Mouse (Mus musculus) forebrain, embryonic 11.5 days (tissue): ENCODE results near the gene Ttc27. TPM values are rescaled to one million over a fixed set of nuclear protein-coding genes. Genes with fewer than 3 reads are reported as not detected.
A peak's percentile ranks its signal among the peaks of the same experiment; 100 is the strongest.
"Not testable (repeated sequence)": the region's sequence is repeated elsewhere in the genome, so short reads cannot be mapped to it uniquely, and the experiment has no call there.

Source experiments
- ATAC-seq: fragments of 200-750 bp; cut with Nextera tagmentation; replicated peaks from 2 replicates; pipeline ENCODE4 v1.8.0; 2017; ENCODE audit warnings: moderate TSS enrichment; ENCODE audit not compliant: low FRiP score
- DNase-seq: peaks from one replicate; pipeline ENCODE4 v3.0.0-alpha.2; 2017; ENCODE audit warnings: low spot score
- H3K27ac ChIP-seq: fragments of 300-500 bp; sonication (generic); 2 replicates; pipeline ENCODE4 v1.5.1; 2014; ENCODE audit warnings: low read depth, low read length
- H3K27me3 ChIP-seq: fragments of 300-500 bp; sonication (generic); 2 replicates; pipeline ENCODE4 v1.6.1; 2014; ENCODE audit warnings: mild to moderate bottlenecking, low read length, mixed read lengths; ENCODE audit not compliant: control insufficient read depth, insufficient read depth
- H3K36me3 ChIP-seq: fragments of 300-500 bp; sonication (generic); 2 replicates; pipeline ENCODE4 v1.6.1; 2014; ENCODE audit warnings: mild to moderate bottlenecking, low read length, moderate library complexity, mixed read lengths; ENCODE audit not compliant: control insufficient read depth, insufficient read depth
- H3K4me1 ChIP-seq: fragments of 300-500 bp; sonication (generic); replicated peaks from 2 replicates; pipeline ENCODE4 v1.6.1; 2014; ENCODE audit warnings: low read length, mixed read lengths; ENCODE audit not compliant: control insufficient read depth, insufficient read depth
- H3K4me2 ChIP-seq: fragments of 300-500 bp; sonication (generic); 2 replicates; pipeline ENCODE4 v1.6.1; 2014; ENCODE audit warnings: low read depth, mild to moderate bottlenecking, low read length, moderate library complexity, mixed read lengths; ENCODE audit not compliant: severe bottlenecking
- H3K4me3 ChIP-seq: fragments of 300-500 bp; sonication (generic); 2 replicates; pipeline ENCODE4 v1.5.1; 2014; ENCODE audit warnings: low read depth, low read length
- H3K9ac ChIP-seq: fragments of 300-500 bp; sonication (generic); 2 replicates; pipeline ENCODE4 v1.6.1; 2014; ENCODE audit warnings: low read length
- H3K9me3 ChIP-seq: fragments of 300-500 bp; sonication (generic); 2 replicates; pipeline ENCODE4 v1.6.1; 2016; ENCODE audit warnings: low read length, mixed read lengths; ENCODE audit not compliant: control insufficient read depth
- WGBS: fragments of 180-500 bp; shearing (Covaris S2); extraction: QIAGEN DNeasy Blood & Tissue Kit; methylation state at CpG from one replicate; pipeline ENCODE4 v1.1.7; 2014; 5-methylcytosine and 5-hydroxymethylcytosine counted together
- polyA plus RNA-seq: library from polyadenylated mRNA; unstranded; fragments of >200 nt; fragmentation: Nextera tagmentation; extraction: Ambion mirVana; gene quantifications from 2 replicates; pipeline ENCODE4 v1.2.1, GENCODE M21; 2014

The Ttc27 gene
- polyA plus RNA-seq, 1 experiment from 2014 or later: 26.1 TPM

DNA sequence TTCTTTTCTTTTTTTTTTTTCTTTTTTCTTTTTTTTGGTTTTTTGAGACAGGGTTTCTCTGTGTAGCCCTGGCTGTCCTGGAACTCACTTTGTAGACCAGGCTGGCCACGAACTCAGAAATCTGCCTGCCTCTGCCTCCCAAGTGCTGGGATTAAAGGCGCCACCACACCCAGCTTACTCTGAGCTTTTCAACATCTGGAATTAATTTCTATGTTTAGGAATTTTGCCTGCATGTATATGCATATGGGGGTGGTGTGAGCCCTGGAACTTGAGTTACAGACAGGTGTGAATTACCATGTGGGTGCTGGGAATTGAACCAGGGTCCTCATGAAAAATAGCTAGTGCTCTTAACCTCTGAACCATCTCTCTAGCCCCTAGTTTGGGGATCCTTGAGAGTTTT lies 15.9 kb upstream of the Ttc27 start:
- H3K27me3 ChIP-seq, H3K4me1 ChIP-seq, H3K4me3 ChIP-seq, ATAC-seq, H3K9me3 ChIP-seq, H3K36me3 ChIP-seq, DNase-seq, H3K9ac ChIP-seq, H3K4me2 ChIP-seq, H3K27ac ChIP-seq: not testable (repeated sequence)
- whole genome bisulfite sequencing: 100% methylated on average over 2 of the region's 2 CpGs

DNA sequence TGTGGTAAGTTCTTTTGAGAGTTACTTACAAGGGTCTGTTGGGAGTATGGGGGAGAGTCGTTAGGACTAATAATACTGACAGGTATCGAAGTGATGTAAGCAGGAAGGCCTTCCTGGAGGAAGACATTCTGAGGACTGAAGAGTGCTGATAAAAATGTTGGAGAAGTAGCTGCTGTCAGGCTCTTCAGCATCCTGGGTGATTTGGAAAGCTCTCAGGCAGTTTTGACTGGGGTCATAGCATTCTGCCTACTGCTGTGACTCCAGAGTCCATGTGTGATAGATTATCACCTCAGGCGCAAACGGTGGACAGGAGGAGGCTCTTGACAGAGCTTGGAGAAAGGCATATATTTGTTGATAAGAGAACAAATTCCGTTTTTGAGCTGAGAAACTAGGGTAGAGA lies 12.1 kb upstream of the Ttc27 start:
- Histone ChIP-seq H3K36me3 (no peaks in the 10 kb centered on the region; the same call in 1 of the 2 replicates), H3K4me3 (no peak overlapping the region), H3K9ac (no peak overlapping the region), H3K4me2 (no peak overlapping the region), H3K9me3 (no peaks in the 10 kb centered on the region), H3K4me1 (no peaks in the 10 kb centered on the region), H3K27me3 (no peaks in the 10 kb centered on the region), H3K27ac (no peak overlapping the region)
- DNase-seq: no peak
- 86% methylated on average over 5 of the region's 5 CpGs for WGBS
- ATAC-seq: no peak

DNA sequence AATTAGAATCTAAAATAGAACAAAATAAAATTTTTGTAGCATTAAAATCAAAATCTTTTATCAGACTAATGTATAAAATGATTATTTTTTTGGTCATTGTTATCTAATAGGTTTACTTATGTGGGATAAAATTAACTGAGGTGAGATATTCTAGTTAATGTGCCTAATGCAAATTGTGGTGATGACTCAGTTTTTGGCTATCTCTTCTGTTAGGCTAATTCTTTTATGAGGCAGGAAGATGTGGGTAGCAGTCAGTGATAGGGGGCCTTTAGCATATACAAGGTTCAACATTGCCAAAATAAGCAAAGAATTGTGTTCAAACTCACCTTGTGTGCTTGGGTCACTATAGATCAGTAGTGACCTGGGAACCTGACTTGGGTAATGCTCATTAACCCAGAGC lies 10.9 kb upstream of the Ttc27 start:
- Histone ChIP-seq H3K4me3 (no peak overlapping the region), H3K27me3 (no peaks in the 10 kb centered on the region), H3K4me2 (no peak overlapping the region), H3K36me3 (no peaks in the 10 kb centered on the region; the same call in 1 of the 2 replicates), H3K27ac (no peak overlapping the region), H3K9me3 (no peaks in the 10 kb centered on the region), H3K9ac (no peak overlapping the region), H3K4me1 (no peaks in the 10 kb centered on the region)
- DNase-seq (no peak), ATAC-seq (no peak)

- Histone ChIP-seq H3K36me3 (no peaks in the 10 kb centered on the region; the same call in 1 of the 2 replicates), H3K27ac (no peak overlapping the region), H3K9ac (no peak overlapping the region), H3K27me3 (no peaks in the 10 kb centered on the region), H3K4me3 (no peak overlapping the region), H3K4me2 (no peak overlapping the region), H3K4me1 (no peaks in the 10 kb centered on the region), H3K9me3 (no peaks in the 10 kb centered on the region)
- DNase-seq: no peak
- no peak for ATAC-seq
- 91% methylated on average over 7 of the region's 7 CpGs for WGBS
Observed at GRCm38 (mm10) chr17:74707637-74708152, 9.8 kb upstream of the Ttc27 start.

GRCm38 (mm10) chr17:74710731-74711130 lies 6.8 kb upstream of the Ttc27 start:
- DNase-seq (no peak), ATAC-seq (no peak)
- Histone ChIP-seq H3K4me3 (no peak overlapping the region), H3K9me3 (no peaks in the 10 kb centered on the region), H3K36me3 (no peaks in the 10 kb centered on the region), H3K4me2 (no peak overlapping the region), H3K27ac (no peak overlapping the region), H3K27me3 (no peaks in the 10 kb centered on the region), H3K4me1 (no peaks in the 10 kb centered on the region), H3K9ac (no peak overlapping the region)
- 75% methylated on average over 4 of the region's 4 CpGs for WGBS

DNA sequence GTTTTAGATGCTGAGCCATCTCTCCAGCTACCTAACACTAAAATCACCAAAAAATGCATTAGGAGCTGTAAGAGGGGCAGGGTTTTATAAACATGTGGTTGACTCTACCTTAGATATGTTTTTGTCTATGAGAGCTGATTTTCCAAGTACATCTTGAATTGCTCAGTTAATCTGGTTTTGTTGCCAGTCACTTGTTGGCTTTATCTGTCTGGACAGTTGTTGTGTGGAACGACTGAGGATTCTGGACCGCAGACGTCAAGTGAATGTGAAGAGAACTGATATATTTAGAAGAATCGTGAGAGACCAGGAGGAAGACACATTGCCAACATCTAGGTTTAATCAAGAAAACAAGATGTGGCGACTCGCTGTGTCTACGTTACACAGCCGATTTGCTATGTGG lies 5.9 kb upstream of the Ttc27 start:
- no peaks in the 10 kb centered on the region for H3K27me3 ChIP-seq
- no peak overlapping the region for H3K9ac ChIP-seq
- WGBS: 89% methylated on average over 8 of the region's 8 CpGs
- H3K4me3 ChIP-seq: no peak overlapping the region
- H3K36me3 ChIP-seq: no peaks in the 10 kb centered on the region
- ATAC-seq: no peak
- no peak overlapping the region for H3K27ac ChIP-seq
- no peak for DNase-seq
- H3K9me3 ChIP-seq: no peaks in the 10 kb centered on the region
- no peaks in the 10 kb centered on the region for H3K4me1 ChIP-seq
- H3K4me2 ChIP-seq: no peak overlapping the region

DNA sequence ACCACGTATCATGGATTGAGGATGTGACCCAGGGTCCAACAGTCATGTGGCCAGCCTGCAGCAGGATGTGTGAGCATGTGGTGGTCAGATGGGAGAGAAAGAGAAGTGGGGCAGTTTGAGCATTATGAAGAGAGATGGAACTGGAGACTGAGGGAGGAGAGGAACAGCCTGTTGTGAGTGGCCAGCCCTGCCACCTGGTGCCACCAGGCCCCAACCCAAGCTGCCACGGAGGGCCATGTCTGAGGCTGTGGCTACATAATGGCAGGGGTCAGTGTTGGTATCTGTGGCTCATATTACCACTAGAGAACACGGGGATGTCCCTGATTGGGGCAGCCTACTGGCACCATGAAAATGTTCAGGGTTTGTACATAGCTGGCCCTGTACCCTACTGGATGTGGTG lies 2.4 kb upstream of the Ttc27 start:
- WGBS: 74% methylated on average over 3 of the region's 3 CpGs
- no peak for ATAC-seq

DNA sequence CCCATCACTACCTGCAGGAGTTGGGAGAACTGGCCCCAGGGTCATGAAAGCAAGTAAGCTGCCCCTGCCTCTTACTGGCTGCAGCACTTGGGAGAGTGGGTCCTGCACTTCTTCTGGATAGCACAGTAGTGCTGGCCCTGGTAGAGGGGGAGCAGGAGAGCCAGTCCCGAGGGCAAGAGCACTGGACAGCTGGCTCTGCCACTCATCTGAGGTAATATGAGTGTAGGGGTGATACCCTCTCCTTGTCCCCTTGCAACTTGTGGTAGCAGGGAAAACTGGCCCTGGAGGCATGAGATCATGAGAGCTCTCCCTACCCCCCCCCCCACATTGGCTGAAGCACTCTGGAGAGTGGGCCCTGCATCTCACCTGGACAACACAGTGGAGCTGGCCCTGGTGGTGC lies 1.8 kb upstream of the Ttc27 start:
- no peaks in the 10 kb centered on the region for H3K9me3 ChIP-seq
- DNase-seq (no peak), ATAC-seq (no peak)
- H3K27me3 ChIP-seq: no peaks in the 10 kb centered on the region
- no peaks in the 10 kb centered on the region for H3K36me3 ChIP-seq
- no peak overlapping the region for H3K4me2 ChIP-seq
- no peak overlapping the region for H3K4me3 ChIP-seq
- no peaks in the 10 kb centered on the region for H3K4me1 ChIP-seq
- 71% methylated on average over 1 of the region's 1 CpGs for WGBS
- H3K27ac ChIP-seq: no peak overlapping the region
- no peak overlapping the region for H3K9ac ChIP-seq

More for the DNA sequence above, 2.4 kb upstream of the Ttc27 start:
- no peak for DNase-seq
- no peaks in the 10 kb centered on the region for H3K4me1 ChIP-seq
- H3K9ac ChIP-seq: no peak overlapping the region
- no peaks in the 10 kb centered on the region for H3K9me3 ChIP-seq
- no peaks in the 10 kb centered on the region for H3K27me3 ChIP-seq
- H3K27ac ChIP-seq: no peak overlapping the region
- no peak overlapping the region for H3K4me3 ChIP-seq
- no peak overlapping the region for H3K4me2 ChIP-seq
- no peaks in the 10 kb centered on the region for H3K36me3 ChIP-seq

DNA sequence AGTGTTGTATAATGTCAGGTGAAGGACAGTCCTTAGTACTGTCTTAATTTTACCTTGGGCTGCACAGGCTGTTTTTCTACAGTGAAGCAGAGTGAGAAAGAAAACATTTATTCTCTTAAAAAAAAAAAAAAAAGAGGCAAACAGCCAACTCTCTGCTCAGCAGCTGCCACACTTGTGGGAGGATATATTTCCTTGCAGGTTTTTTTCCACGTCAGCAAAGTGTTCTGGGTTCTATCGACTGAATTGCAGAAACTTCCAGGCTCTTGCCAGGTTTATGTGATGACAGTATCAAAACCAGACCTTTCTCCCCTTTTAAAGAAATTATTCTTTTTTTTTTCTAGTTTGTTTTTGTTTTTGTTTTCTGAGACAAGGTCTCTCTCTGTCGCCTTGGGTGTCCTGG lies 889 bp upstream of the Ttc27 start:
- DNase-seq: no peak
- Histone ChIP-seq H3K9me3 (no peaks in the 10 kb centered on the region), H3K9ac (no peak overlapping the region), H3K27me3 (no peaks in the 10 kb centered on the region), H3K4me2 (peak overlapping the region; percentile 67; the same call in 1 of the 2 replicates), H3K4me1 (no peaks in the 10 kb centered on the region), H3K27ac (no peak overlapping the region), H3K4me3 (no peak overlapping the region; the same call in 1 of the 2 replicates), H3K36me3 (no peaks in the 10 kb centered on the region)
- no peak for ATAC-seq
- 80% methylated on average over 3 of the region's 3 CpGs for WGBS
